Mouse (Mus musculus) thymus, adult 18-20 months (tissue): ENCODE measurements around the gene Gm49450.

Source experiments
- DNase-seq, 2 experiments: peaks; one replicate each; pipeline ENCODE4 v3.0.0; 2022; ENCODE audit warnings: mixed read lengths in 2 of 2

Gene Gm49450

DNA sequence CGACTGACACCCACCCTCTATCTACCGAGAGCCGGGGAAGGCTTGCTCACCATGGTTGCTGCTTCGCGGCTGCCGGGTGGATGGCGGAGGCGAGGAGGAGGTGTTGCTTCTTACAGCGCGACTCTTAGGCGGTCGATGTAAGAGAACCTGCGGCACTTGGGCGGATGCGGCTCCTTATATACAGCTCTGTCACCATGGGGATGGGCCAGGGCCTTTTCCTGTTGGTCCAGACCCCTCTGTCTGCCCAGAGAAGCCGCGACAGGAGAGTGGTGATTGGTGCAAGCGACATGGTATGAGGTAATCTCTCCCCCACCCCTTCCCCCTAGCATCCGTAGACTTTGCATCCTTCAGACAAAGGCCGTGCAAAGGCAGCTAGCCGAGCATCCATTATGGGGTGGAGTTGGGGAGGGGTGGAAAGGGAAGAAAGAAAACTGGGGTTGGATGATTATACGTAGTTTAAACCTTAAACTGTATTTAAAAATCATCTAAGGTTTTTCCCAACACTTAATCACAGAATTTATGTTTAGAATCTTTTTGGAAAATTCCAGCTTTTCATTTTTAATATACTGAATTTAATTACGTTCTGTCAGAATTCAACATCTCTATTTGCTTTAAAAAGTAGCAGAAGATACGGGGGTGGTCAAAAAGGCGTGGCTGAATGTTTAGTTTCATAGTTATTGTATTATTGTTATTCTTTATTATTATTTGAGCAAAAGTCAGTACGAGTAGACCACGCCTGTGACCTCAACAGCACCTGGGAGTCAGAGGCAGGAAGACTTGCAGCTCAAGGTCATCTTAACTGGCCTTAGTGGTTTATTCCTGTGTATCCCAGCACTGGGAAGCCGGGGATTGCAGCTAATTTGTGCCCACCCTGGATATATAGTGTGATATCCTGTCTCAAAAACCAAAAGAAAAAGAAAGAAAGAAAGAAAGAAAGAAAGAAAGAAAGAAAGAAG is at the start of gene Gm49450, which contains the start of gene Tuba1a:
Gene Gm49450 (minus strand): TSS at position 151 of the 956 bp plus-strand sequence.
Gene Tuba1a (minus strand): TSS at position 303 of the 956 bp plus-strand sequence.
- DNase-seq = peak; percentile 96 to 98

- no peak for DNase-seq
Measured at GRCm38 (mm10) chr15:99001451-99001931, 48.1 kb upstream of the Gm49450 start.

- DNase-seq = no peak
Measured at GRCm38 (mm10) chr15:99000535-99001283, 47.4 kb upstream of the Gm49450 start.

DNA sequence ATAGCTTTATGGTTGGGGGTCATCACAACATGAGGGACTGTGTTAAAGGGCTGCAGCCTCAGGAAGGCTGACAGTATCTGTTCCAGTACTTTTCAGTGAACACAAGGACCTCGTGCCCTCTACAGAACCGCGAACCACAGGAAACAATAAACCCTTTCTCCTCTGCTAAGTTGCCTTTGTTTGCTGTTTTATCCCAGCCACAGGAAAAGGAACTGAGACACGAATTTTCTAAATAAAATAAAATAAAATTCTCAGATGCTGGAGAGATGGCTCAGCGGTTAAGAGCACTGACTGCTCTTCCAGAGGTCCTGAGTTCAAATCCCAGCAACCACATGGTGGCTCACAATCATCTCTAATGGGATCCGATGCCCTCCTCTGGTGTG is 45.4 kb upstream of the Gm49450 start:
- no peak for DNase-seq

- DNase-seq = no peak
Measured at GRCm38 (mm10) chr15:98997938-98998774, 44.8 kb upstream of the Gm49450 start.

DNA sequence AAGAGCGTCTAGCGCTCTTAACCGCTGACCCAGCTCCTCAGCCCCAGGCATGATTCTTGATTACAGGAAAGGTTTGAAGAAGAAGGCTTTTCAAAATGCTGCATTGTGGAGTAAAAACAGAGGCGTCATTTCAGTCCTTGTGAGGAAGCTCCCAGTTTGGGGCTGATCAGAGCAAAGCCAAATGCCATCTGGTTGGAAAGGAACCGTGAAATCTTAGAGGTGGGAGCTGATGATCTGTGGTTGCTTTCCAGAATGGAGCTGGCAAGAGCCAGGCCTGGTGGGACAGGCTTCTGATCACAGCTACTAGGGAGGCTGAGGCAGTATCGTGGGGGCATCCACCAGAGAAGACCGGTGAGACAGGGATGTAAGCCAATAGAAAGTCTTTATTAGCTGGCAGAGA is 43.5 kb upstream of the Gm49450 start:
- DNase-seq = no peak

- DNase-seq = no peak
Measured at GRCm38 (mm10) chr15:98994957-98995520, 41.7 kb upstream of the Gm49450 start.

- peak; percentile 71 to 81 for DNase-seq
Measured at GRCm38 (mm10) chr15:98993865-98994264, 40.5 kb upstream of the Gm49450 start.

GRCm38 (mm10) chr15:98993093-98993793 is 39.9 kb upstream of the Gm49450 start:
- DNase-seq = peak; percentile 81 to 85

DNA sequence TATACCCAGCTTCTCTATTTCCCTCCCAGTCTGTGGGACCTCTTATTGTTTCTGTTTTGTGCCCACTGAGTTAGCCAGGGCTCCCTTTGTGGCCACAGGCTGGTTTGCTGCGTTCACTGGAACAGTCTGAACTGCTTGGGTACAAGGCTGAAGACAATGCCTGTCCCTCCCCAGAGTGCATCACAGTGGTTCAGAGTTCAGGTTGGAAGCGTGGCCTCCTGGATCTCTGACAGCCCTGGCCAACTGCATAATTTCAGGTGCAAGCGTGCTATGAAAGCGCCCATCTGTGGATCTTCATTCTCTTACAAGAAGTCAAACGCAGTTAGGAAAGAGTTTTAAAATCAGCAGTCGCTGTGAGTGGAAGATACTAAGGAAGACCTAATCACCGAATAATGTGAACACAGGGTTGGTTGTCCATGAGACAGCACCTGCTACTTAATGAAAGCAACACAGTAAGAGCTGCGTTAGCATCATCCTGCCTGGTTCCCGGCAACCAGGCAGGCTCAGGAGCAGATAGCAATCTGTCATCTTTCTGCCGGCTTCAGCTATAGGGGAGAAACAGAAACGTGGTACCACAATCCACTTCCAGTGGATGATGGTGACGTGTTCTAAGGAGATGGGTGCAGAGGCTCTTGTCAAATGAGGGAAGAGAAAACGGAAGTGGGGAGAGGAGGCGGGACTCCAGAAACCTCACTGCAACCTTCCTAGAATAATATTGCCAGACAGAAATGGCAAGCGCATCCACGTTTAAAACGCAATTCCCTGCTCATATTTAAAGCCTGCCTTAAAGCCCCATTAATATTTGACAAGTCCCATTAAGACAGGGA is 38.9 kb upstream of the Gm49450 start:
- peak in 1 of 2 experiments; percentile 54 for DNase-seq

DNA sequence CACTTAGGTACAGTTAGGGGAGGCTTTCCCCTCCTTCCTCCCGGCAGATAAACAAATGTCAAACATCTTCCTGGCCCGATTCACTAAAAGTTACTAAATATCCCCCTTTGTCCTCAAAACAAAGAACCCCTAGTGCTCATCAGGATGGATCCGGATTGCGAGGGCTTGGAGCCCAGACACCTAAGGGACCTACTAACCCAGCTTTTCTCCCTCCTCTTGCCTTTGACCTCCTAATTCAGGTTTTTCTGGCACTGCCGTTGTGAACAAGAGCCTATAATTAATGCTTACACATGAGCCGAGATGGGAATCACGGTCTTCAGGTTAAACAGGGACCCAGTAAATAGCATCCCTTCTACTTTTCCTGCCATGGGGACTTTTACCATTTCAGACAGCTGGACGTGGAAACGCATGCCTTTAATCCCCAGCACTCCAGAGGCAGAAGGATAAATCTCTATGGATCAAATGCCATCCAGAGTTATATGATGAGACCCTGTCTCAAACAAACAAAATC is 38.2 kb upstream of the Gm49450 start:
- no peak for DNase-seq

- DNase-seq = no peak
Measured at GRCm38 (mm10) chr15:98990669-98991539, 37.6 kb upstream of the Gm49450 start.

DNA sequence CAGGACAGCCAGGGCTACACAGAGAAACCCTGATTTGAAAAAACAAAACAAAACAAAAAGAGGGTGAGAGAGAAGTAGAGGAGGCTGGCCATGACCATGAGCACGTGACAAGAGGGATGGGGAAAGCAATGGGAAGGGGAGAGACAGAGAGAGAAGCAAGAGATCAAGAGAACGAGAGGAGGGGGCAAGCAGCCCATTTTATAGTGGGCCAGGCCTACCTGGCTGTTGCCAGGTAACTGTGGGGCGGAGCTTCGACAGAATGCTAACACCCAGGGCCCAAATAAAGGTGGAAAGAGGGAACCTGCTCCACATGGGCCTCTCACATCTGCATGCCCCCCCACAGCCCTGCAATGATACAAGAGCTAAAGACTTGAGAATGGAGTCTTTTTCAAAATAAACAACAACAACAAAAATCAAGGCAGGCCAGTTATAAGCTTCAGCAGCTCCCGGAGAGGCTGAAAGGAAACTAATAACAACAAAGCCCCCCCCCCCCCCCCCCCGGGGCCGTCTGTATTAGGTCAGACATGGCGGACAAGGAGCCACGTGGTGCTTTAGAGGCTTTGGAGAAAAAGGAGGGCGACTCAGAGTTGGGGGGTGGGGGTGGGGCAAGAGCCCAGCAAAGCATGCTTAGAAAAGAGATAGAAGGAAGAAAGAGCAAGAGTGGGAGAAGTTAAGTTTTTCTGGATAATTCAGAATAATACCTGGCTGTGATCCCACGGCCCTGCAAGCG is 36.5 kb upstream of the Gm49450 start:
- DNase-seq = no peak

GRCm38 (mm10) chr15:98988787-98989186 is 35.4 kb upstream of the Gm49450 start:
- DNase-seq = no peak

DNA sequence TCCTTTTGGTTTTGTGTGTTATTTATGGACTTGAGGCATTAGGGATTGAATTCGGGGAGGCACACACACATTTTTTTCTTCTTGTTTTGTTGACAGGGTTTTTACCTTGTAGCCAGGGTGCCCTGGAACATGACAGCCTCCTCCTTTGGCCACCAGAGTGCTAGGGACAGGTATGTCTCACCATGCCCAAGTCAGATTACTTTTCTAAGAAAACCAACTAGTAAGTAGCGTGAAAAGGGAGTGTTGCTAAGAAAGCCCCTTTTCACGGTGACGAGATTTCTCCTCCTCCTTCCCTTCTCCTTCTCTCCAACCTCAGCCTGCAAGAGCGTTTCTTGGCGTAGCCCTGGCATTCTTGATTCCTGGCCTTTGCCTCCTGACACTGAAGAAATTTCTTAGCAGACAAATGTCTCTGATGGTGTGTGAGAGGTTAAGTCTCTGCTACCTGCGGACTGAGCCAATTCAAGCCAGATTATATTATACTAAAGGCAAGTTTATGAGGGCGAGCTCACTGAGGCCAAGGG is 34.4 kb upstream of the Gm49450 start:
- no peak for DNase-seq

- no peak for DNase-seq
Measured at GRCm38 (mm10) chr15:98987077-98987630, 33.8 kb upstream of the Gm49450 start.

DNA sequence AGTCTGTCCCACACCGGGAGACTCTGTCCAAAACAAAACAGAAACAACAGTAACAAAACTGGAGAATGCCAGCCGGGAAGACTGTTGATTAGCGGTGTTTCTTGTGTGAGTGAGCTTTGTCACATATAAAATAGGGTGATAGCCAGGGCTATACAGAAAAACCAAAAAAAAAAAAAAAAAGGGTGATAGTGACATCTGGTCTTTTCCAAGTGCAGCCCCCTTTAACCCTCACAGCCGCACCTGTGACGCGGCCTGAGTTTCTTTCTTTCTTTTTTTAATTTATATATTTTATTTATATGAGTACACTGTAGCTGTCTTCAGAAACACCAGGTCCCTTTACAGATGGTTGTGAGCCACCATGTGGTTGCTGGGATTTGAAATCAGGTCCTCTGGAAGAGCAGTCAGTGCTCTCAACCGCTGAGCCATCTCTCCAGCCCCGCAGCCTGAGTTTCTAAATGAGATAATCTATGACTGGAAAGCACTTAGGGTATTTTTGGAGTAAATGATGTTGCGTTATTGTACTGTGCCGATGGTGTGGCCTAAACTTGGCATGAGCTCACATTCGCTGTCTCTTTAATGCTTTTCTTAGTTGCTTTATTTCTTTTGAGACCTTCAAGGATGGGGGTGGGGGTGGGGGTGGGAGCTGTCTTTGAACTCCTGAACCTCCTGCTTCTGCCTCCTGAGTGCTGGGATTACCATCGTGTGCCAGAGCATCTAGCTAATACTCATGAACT is 32.8 kb upstream of the Gm49450 start:
- no peak for DNase-seq
